Mouse (Mus musculus) cerebellum, postnatal 14 days (tissue): ENCODE measurements around the gene Ttc26.
A peak's percentile ranks its signal among the peaks of the same experiment; 100 is the strongest.
"Not testable (repeated sequence)": the region's sequence is repeated elsewhere in the genome, so short reads cannot be mapped to it uniquely, and the experiment has no call there.

Source experiments
- DNase-seq, 2 experiments: peaks; one replicate each; pipeline ENCODE4 v3.0.0; 2021; ENCODE audit warnings: mixed read lengths in 2 of 2

The Ttc26 gene

GRCm38 (mm10) chr6:38356661-38357433 is 24.4 kb upstream of the Ttc26 start:
- not testable (repeated sequence) for DNase-seq

GRCm38 (mm10) chr6:38357603-38358252 is 23.5 kb upstream of the Ttc26 start:
- no peak for DNase-seq

GRCm38 (mm10) chr6:38358253-38359027 is 22.8 kb upstream of the Ttc26 start:
- no peak for DNase-seq

GRCm38 (mm10) chr6:38359044-38359735 is 22.1 kb upstream of the Ttc26 start:
- DNase-seq, result not testable (repeated sequence)

- DNase-seq, result no peak
Measured at GRCm38 (mm10) chr6:38359736-38360499, 21.4 kb upstream of the Ttc26 start.

- no peak for DNase-seq
Measured at GRCm38 (mm10) chr6:38361065-38361464, 20.2 kb upstream of the Ttc26 start.

- DNase-seq, result no peak
Measured at GRCm38 (mm10) chr6:38361937-38362336, 19.3 kb upstream of the Ttc26 start.

- DNase-seq, result no peak
Measured at GRCm38 (mm10) chr6:38363370-38363769, 17.9 kb upstream of the Ttc26 start.

- no peak for DNase-seq
Measured at GRCm38 (mm10) chr6:38364121-38364520, 17.1 kb upstream of the Ttc26 start.

GRCm38 (mm10) chr6:38369945-38370344 is 11.3 kb upstream of the Ttc26 start:
- no peak for DNase-seq

- DNase-seq, result no peak
Measured at GRCm38 (mm10) chr6:38374271-38374670, 7.0 kb upstream of the Ttc26 start.

GRCm38 (mm10) chr6:38380764-38381128 is 523 bp upstream of the Ttc26 start:
- peak in 1 of 2 experiments; percentile 2 for DNase-seq

GRCm38 (mm10) chr6:38389671-38390070 is 8.4 kb downstream of the Ttc26 start:
- peak; percentile 17 to 24 for DNase-seq

GRCm38 (mm10) chr6:38432457-38432856 is 51.2 kb downstream of the Ttc26 start:
- DNase-seq, result peak; percentile 19 to 23

GRCm38 (mm10) chr6:38433261-38434033 is 52.2 kb downstream of the Ttc26 start, which contains the start of gene Ubn2:
TSS of gene Ubn2 (plus strand) at chr6:38433950.
- peak; percentile 98 to 99 for DNase-seq

GRCm38 (mm10) chr6:38434055-38435023 is 53.1 kb downstream of the Ttc26 start:
- peak; percentile 49 to 50 for DNase-seq

- no peak for DNase-seq
Measured at GRCm38 (mm10) chr6:38443842-38444241, 62.6 kb downstream of the Ttc26 start.

- no peak for DNase-seq
Measured at GRCm38 (mm10) chr6:38448295-38448694, 67.0 kb downstream of the Ttc26 start.

- DNase-seq, result no peak
Measured at GRCm38 (mm10) chr6:38453049-38453448, 71.8 kb downstream of the Ttc26 start.

- not testable (repeated sequence) for DNase-seq
Measured at GRCm38 (mm10) chr6:38456425-38456824, 75.2 kb downstream of the Ttc26 start.
